Mouse (Mus musculus): ENCODE results near the gene Bco1.

The Bco1 gene

GRCm38 (mm10) chr8:117089802-117090201 lies 5.9 kb upstream of the Bco1 start:
- no peak for DNase-seq (ENCODE audit: low read depth, low spot score)

GRCm38 (mm10) chr8:117094053-117094452 lies 1.6 kb upstream of the Bco1 start:
- no peak for DNase-seq (ENCODE audit: low read depth, low spot score)

GRCm38 (mm10) chr8:117097051-117097563 lies 1.5 kb downstream of the Bco1 start:
- no peak for DNase-seq (ENCODE audit: low read depth, low spot score)

GRCm38 (mm10) chr8:117097564-117098191 lies 2.0 kb downstream of the Bco1 start:
- no peak for DNase-seq (ENCODE audit: low read depth, low spot score)

GRCm38 (mm10) chr8:117107533-117107932 lies 11.9 kb downstream of the Bco1 start:
- peak; percentile 68 for DNase-seq (ENCODE audit: low read depth, low spot score)

GRCm38 (mm10) chr8:117109018-117109711 lies 13.5 kb downstream of the Bco1 start:
- peak; percentile 26 for DNase-seq (ENCODE audit: low read depth, low spot score)

GRCm38 (mm10) chr8:117109801-117110390 lies 14.2 kb downstream of the Bco1 start:
- DNase-seq (ENCODE audit: low read depth, low spot score), result peak; percentile 47

GRCm38 (mm10) chr8:117111641-117112040 lies 16.0 kb downstream of the Bco1 start:
- DNase-seq (ENCODE audit: low read depth, low spot score), result no peak

- DNase-seq (ENCODE audit: low read depth, low spot score), result no peak
Measured at GRCm38 (mm10) chr8:117112261-117112660, 16.6 kb downstream of the Bco1 start.

GRCm38 (mm10) chr8:117115094-117115493 lies 19.4 kb downstream of the Bco1 start:
- DNase-seq (ENCODE audit: low read depth, low spot score), result no peak

- DNase-seq (ENCODE audit: low read depth, low spot score), result peak; percentile 19
Measured at GRCm38 (mm10) chr8:117115676-117116446, 20.2 kb downstream of the Bco1 start.

- no peak for DNase-seq (ENCODE audit: low read depth, low spot score)
Measured at GRCm38 (mm10) chr8:117116534-117116933, 20.9 kb downstream of the Bco1 start.

- no peak for DNase-seq (ENCODE audit: low read depth, low spot score)
Measured at GRCm38 (mm10) chr8:117118409-117118808, 22.8 kb downstream of the Bco1 start.

- DNase-seq (ENCODE audit: low read depth, low spot score), result no peak
Measured at GRCm38 (mm10) chr8:117121277-117121676, 25.6 kb downstream of the Bco1 start.

- no peak for DNase-seq (ENCODE audit: low read depth, low spot score)
Measured at GRCm38 (mm10) chr8:117123850-117124633, 28.4 kb downstream of the Bco1 start.

GRCm38 (mm10) chr8:117125854-117126253 lies 30.2 kb downstream of the Bco1 start:
- no peak for DNase-seq (ENCODE audit: low read depth, low spot score)

GRCm38 (mm10) chr8:117126411-117126810 lies 30.8 kb downstream of the Bco1 start:
- no peak for DNase-seq (ENCODE audit: low read depth, low spot score)

GRCm38 (mm10) chr8:117127063-117127462 lies 31.4 kb downstream of the Bco1 start:
- no peak for DNase-seq (ENCODE audit: low read depth, low spot score)

GRCm38 (mm10) chr8:117133702-117134101 lies 38.0 kb downstream of the Bco1 start:
- no peak for DNase-seq (ENCODE audit: low read depth, low spot score)

- DNase-seq (ENCODE audit: low read depth, low spot score), result no peak
Measured at GRCm38 (mm10) chr8:117136351-117136750, 40.7 kb downstream of the Bco1 start.

- no peak for DNase-seq (ENCODE audit: low read depth, low spot score)
Measured at GRCm38 (mm10) chr8:117136763-117137162, 41.1 kb downstream of the Bco1 start.
